Mouse (Mus musculus) Muller cell, postnatal 12 days (primary cell): ENCODE results near the gene Ren1.
"Not testable (repeated sequence)": the region's sequence is repeated elsewhere in the genome, so short reads cannot be mapped to it uniquely, and the experiment has no call there.

Experiments used
- DNase-seq: peaks from one replicate; pipeline ENCODE4 v3.0.0-alpha.2; 2015; ENCODE audit errors: inconsistent ontology term

The Ren1 gene

GRCm38 (mm10) chr1:133350210-133350609, at the start of gene Ren1:
Gene Ren1 (plus strand): TSS chr1:133350510.
- DNase-seq = no peak

DNA sequence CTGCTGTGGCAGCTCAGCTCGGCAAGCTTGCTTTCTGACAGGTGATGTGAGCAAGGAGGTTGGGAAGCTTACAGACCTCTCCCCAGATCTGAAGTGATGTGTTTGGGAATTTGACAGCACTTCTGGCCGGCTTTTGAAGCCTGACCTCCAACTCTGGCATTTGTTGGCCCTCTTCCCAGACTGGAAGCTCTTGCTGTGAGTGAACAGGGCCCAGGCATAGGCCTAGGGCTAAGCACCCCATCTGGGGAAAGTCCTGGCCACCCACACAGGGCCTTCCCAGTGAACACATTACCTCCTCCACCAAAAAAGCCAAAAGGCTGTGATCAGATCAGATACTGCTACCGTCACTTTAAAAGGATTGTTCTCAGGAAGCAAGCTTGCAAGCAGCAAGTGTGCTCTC, 47.8 kb upstream of the Ren1 start:
- DNase-seq = peak; percentile 91

GRCm38 (mm10) chr1:133306842-133307241, 43.5 kb upstream of the Ren1 start:
- peak; percentile 79 for DNase-seq

- peak; percentile 58 for DNase-seq
Observed at GRCm38 (mm10) chr1:133307318-133307717, 43.0 kb upstream of the Ren1 start.

GRCm38 (mm10) chr1:133309652-133310267, 40.5 kb upstream of the Ren1 start, which contains the start of gene Golt1a:
Gene Golt1a (plus strand): TSS chr1:133309800.
- DNase-seq = no peak

DNA sequence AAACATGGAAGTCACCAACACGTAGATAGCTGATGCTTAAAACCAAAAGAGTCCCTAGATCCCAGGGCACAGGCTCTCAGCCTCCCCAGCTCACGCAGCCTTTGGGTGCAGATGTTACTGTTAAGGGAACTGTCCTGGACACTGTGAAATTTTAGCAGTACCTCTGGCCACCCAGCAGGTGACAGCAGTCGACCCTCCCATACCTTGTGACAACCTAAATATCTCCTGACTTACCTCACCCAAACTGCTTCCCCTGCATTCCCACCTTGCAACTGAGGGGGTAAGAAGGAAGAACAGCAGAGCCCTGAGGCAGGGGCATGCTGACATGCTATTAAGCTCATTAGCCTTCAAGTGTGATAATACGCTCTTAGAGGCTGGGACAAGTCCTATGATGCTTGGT, 39.1 kb upstream of the Ren1 start:
- no peak for DNase-seq

DNA sequence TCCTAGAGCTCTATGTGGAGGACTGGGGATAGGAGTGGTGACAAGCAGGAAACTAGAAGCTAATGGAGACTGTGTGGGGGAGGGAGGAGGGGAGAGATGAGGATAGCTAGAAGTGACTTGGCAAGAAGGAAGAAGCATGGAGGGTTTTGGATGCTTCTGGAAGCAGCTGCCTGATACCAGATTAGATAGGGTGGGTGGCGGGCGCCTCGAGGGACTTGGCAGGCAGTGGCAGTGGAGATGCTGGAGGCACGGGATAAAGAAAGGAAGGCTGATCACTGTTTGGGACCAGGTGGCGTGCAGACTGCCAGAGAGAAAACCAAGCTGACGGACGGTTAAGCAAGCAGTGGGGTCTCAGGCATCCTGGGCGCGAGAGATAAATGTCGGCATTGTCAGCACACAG, 38.4 kb upstream of the Ren1 start:
- DNase-seq = no peak

- DNase-seq = no peak
Observed at GRCm38 (mm10) chr1:133314364-133314763, 35.9 kb upstream of the Ren1 start.

GRCm38 (mm10) chr1:133315775-133316174, 34.5 kb upstream of the Ren1 start:
- DNase-seq = no peak

DNA sequence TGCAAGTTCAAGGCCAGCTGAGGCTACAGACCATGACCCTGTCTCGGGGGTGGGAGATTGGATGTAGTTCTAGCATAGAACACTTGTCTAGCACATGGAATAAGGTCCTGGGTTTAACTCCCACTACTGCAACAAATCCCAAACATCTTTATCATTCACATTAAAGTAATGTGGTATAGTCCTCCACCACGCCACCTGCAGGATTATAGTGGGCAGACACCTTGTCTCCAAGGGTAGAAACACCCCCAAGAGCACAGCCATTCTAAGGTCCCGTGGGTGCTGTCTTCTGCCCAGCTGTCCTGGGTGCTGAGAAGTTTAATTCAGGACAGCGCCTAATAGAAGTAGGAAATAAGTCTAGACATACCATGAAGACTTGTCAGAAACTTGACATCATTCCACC, 33.7 kb upstream of the Ren1 start:
- DNase-seq = no peak

DNA sequence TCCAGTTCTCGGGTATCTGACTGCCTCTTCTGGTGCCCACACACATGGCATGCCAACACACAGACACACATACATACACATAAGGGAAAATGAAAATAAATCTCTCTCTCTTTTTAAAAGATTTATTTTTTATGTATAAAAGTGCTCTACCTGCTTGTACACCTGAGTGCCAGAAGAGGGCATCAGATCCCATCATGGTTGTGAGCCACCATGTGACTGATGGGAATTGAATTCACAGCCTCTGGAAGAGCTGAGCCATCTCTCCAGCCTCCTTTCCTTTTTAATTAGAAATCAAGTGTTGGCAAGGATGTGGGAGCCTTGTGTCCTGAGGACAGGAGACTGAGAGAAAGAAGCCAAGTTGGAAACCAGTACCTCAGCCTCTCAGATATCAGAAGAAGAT, 33.2 kb upstream of the Ren1 start:
- DNase-seq = no peak

DNA sequence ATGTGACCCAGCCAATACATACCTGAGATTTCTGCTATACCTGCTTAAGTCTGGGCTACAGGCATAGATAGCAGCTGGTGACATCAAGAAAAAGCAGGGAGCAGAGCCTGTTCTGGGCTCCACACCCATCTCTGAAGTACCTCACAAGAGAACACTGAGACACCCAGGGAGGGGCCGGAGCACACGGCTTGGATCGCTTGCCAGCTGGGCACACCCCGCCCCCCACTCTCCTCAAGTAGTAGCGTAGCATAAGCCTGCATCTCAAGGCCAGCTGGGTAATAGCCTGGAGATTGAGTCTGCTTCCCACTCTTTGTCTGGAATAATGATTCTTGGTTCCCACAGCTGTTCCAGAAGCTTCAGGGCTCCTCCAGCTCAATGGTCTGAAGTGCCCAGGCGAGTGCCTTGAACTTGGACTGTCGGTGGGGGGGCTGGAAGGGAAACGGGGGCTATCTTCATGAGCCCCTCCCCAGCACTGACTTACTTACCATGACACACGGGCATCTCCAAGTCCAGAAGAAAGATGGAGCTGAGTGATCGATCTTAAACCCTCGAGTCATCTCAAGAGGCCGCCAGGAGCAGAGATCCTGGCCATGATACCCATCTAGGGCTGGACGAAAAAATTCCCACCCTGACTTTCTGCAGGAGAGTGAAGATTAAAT, 28.9 kb upstream of the Ren1 start, which contains the start of gene Kiss1:
Gene Kiss1 (plus strand): TSS at position 609 of the 659 bp plus-strand sequence.
- no peak for DNase-seq

DNA sequence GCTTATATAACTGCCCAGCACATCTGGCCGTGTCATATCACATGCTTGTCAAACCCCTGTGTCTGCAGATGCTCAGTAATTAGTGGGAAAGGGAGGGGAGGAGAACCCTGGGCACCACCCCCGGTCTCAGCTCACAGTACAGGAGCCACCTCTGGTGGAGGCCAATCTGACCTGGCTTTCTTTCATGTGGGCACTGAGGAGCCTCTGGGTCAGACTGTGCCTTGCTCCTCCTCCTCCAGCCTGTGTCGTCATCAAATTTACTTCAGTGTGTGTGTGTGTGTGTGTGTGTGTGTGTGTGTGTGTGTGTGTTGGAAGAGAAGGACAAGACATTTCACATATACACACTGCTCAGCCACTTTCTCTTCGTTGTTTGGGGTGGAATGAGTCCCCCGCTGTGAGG, 27.0 kb upstream of the Ren1 start:
- no peak for DNase-seq

DNA sequence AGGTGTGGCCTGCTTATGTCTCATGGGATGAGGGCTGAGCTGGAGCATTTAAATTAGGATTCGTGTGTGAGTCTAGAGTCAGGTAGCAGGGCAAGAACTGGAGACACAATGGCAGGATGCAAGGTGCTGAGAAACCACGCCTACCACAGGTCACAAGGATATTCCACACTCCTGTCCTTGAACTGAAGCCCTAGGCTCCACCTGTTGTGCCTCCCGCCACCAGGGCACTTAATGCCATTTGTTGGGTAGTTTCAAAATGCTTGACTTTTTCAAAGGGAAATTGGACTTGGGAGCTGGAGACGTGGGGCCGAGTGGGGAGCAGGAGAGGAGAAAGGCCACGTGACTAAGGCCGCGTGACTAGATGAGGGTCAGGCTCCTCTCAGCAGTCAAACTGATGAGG, 24.4 kb upstream of the Ren1 start:
- no peak for DNase-seq

DNA sequence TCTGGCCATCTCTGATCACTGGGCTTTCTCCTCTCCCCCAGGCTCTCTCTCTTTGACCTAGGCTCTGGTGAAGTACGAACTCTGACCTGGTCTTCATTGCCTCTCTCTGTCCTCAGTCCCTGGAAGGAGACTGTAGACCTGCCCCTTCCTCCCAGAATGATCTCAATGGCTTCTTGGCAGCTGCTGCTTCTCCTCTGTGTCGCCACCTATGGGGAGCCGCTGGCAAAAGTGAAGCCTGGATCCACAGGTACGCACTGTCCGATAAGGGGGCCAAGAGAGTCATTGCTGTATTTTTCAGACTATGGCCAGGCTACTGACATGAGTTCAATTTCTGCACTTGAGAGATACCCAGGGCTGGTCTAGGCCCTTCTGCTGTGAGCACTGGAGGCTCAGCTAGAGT, 23.2 kb upstream of the Ren1 start:
- DNase-seq = no peak

DNA sequence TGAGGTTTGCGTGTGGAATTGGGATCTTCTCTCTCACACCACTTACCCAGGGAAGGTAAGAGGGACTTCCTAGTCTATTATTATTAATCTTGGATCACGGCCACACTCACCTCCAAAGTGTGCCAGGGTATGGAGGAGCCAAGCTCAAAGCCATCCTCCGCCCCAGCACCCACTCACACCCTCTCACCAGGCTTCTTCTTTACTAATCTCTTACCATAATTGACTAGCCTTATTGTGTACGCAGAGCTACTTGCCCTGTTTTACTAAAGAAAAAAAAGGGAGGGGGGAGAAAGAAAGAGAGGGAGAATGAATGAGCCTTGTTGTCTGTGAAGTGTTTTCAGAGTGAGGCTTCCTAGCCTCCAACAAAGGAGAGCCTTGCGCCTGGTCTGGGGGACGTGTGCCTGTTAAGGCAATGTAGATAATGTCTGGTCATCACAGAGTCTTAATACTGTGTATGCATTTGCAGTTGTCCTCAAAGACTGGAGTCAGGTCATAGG, 22.0 kb upstream of the Ren1 start:
- DNase-seq = no peak

DNA sequence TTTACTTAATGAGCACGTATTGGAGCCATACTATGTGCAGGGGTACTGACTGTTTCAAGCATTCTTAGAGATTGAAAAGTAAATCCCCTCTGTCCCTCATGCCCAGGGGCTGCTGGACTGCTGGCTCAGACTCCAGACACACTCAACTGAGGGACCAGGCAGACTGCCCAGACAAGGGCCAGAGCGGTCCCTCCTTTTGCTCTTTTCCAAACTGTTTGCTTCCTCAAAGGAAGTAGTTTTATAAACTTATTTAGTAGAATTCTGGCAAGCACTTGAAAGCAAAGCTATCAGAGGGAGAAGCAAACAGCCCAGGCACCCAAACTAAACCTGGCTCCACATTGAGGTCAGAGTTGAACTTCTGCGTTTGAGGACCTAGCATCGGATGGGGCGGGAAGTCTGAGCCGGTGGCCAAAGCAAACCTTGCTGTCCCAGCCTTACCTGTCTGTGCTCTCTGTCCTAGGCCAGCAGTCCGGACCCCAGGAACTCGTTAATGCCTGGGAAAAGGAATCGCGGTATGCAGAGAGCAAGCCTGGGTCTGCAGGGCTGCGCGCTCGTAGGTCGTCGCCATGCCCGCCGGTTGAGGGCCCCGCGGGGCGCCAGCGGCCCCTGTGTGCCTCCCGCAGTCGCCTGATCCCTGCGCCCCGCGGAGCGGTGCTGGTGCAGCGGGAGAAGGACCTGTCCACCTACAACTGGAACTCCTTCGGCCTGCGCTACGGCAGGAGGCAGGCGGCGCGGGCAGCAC, 21.2 kb upstream of the Ren1 start:
- DNase-seq = peak; percentile 17

GRCm38 (mm10) chr1:133329638-133329964, 20.7 kb upstream of the Ren1 start:
- DNase-seq = no peak

DNA sequence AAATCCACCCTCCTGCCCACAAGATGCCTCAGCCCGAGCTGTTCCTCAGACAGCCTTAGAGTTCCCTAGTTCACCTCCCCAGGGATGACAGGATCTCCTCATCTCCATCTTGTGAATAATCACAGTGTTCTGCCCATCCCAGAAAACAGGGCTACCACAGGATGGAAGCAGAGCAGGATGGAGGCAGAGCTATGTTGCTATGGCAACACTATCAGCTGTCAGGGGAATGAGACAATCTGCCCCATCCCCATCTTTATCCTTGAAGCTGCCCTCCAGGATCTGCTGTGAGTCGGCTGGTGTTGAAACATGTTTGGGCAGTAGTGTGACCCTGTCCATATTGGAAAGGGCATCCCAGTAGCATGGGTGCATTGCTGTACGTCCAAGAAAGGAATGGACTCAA, 19.2 kb upstream of the Ren1 start:
- no peak for DNase-seq

- no peak for DNase-seq
Observed at GRCm38 (mm10) chr1:133332656-133333430, 17.5 kb upstream of the Ren1 start.

- no peak for DNase-seq
Observed at GRCm38 (mm10) chr1:133333937-133334336, 16.4 kb upstream of the Ren1 start.

DNA sequence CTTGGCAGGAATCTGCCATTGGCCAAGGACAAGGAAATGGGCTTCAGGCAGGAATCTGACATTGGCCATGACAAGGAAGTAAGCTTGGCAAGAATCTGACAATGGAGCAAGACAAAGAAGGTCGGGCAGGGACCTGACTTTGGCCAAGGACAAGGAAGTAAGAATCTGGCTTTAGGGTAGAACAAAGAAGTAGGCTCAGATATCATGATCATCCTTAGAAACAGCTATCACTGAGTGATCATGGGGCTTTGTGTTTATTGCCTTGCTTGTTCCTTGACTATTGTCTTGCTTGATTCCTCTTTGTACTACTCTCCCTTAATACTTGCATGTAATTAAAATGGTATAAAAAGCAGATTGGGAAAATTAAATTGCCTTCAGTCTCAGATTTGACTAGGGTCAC, 9.9 kb upstream of the Ren1 start:
- DNase-seq = not testable (repeated sequence)
